ENCODE assay signal across 8 mouse cellular contexts in the genomic region with DNA sequence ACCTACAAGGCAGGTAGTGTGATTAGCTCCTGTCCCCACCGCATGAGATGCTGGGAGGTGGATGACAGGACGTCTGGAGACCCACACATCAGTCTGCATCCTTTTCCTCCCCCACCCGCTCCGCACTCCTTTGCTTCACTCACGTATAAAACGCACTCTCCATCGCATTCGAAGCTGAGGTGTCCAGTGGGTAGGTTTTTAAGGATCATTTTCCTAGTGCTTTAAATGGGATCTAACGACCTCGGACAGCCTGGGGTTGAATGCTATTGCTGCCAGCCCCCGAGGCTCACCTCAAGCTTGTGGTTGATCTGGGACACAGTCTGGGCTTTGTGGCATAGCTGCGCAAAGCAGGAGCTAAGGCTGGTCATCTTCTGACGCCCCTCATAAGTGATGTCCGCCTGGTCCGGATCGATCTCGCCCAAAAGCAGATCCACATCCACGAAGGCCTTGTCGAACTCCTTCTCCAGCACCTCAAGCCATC. TPM values are rescaled to one million over a fixed set of nuclear protein-coding genes. Genes with fewer than 3 reads are reported as not detected.
DNase-seq lines count a peak whose midpoint lies in the region; ATAC-seq and TF ChIP-seq lines count a peak whose summit lies in the region.

No protein-coding gene starts in this region.

- H3K27ac ChIP-seq in thymus, adult 2 months (ENCODE audit: control insufficient read depth, insufficient read depth, low read length) = no peak overlapping the region
- peak overlapping the region; percentile 93 for H3K27ac ChIP-seq in forebrain, embryonic 13.5 days
- peak overlapping the region; percentile 95 for H3K27ac ChIP-seq in limb, embryonic 12.5 days
- H3K27ac ChIP-seq in neural tube, embryonic 12.5 days = peak overlapping the region; percentile 91

- peak; percentile 54 for ATAC-seq in forebrain, embryonic 13.5 days
- peak; percentile 58; the same call in 1 of the 2 replicates for ATAC-seq in limb, embryonic 12.5 days (ENCODE audit: insufficient number of reproducible peaks, insufficient read depth, low FRiP score, low TSS enrichment, low read depth)
- ATAC-seq in neural tube, embryonic 12.5 days (ENCODE audit: low FRiP score, low read depth) = peak; percentile 67

- no peaks in the 10 kb centered on the region for H3K27me3 ChIP-seq in thymus, adult 2 months (ENCODE audit: control insufficient read depth, insufficient read depth, low read length)
- no peaks in the 10 kb centered on the region for H3K27me3 ChIP-seq in forebrain, embryonic 13.5 days
- no peaks in the 10 kb centered on the region for H3K27me3 ChIP-seq in limb, embryonic 12.5 days
- H3K27me3 ChIP-seq in neural tube, embryonic 12.5 days (replicated peaks) = no peaks in the 10 kb centered on the region

- H3K4me1 ChIP-seq in thymus, adult 2 months (replicated peaks; ENCODE audit: control insufficient read depth, insufficient read depth, low read length) = peaks cover 3% of the 10 kb centered on the region
- H3K4me1 ChIP-seq in forebrain, embryonic 13.5 days = peaks cover 26% of the 10 kb centered on the region
- H3K4me1 ChIP-seq in limb, embryonic 12.5 days (replicated peaks) = peaks cover 17% of the 10 kb centered on the region
- H3K4me1 ChIP-seq in neural tube, embryonic 12.5 days = peaks cover 10% of the 10 kb centered on the region

- intact Hi-C loops in heart, postnatal 25 days (cut with DNase I) = loop anchor here (5.0 kb wide), 3 partner anchors 44 to 424 kb away; a partner anchor contains a TSS

- no peak for TF ChIP-seq CTCF in thymus, adult 2 months (IDR thresholded peaks at IDR 0.05; ENCODE audit: borderline replicate concordance, control insufficient read depth, extremely low read depth, insufficient read depth, low read length, poor library complexity)

- H3K4me2 ChIP-seq in forebrain, embryonic 13.5 days = peak overlapping the region; percentile 83
- peak overlapping the region; percentile 89 for H3K4me2 ChIP-seq in limb, embryonic 12.5 days
- H3K4me2 ChIP-seq in neural tube, embryonic 12.5 days (replicated peaks) = peak overlapping the region; percentile 71

- no peaks in the 10 kb centered on the region for H3K9me3 ChIP-seq in forebrain, embryonic 13.5 days (replicated peaks)
- H3K9me3 ChIP-seq in limb, embryonic 12.5 days = no peaks in the 10 kb centered on the region
- no peaks in the 10 kb centered on the region for H3K9me3 ChIP-seq in neural tube, embryonic 12.5 days

- H3K36me3 ChIP-seq in thymus, adult 2 months (ENCODE audit: control insufficient read depth, insufficient read depth, low read length) = no peaks in the 10 kb centered on the region
- H3K36me3 ChIP-seq in forebrain, embryonic 13.5 days (ENCODE audit: poor library complexity, severe bottlenecking) = no peaks in the 10 kb centered on the region
- no peaks in the 10 kb centered on the region; the same call in 1 of the 2 replicates for H3K36me3 ChIP-seq in limb, embryonic 12.5 days
- no peaks in the 10 kb centered on the region for H3K36me3 ChIP-seq in neural tube, embryonic 12.5 days

- no peak for TF ChIP-seq POLR2A in thymus, adult 2 months (IDR thresholded peaks at IDR 0.05; ENCODE audit: control insufficient read depth, extremely low read depth, insufficient read depth, low read length, poor library complexity)

- H3K9ac ChIP-seq in forebrain, embryonic 13.5 days = peak overlapping the region; percentile 95
- peak overlapping the region; percentile 92 for H3K9ac ChIP-seq in limb, embryonic 12.5 days (replicated peaks)
- peak overlapping the region; percentile 89 for H3K9ac ChIP-seq in neural tube, embryonic 12.5 days

- peak; percentile 5 to 14 for DNase-seq in heart, adult 9 months (ENCODE audit: low spot score in 2 of 2)
- no peak for DNase-seq in heart, postnatal 25 days (ENCODE audit: low spot score)
- no peak for DNase-seq in thymus, adult 2 months
- DNase-seq in thymus, adult 18-20 months = no peak
- DNase-seq in kidney, postnatal 4 days = no peak

- H3K4me3 ChIP-seq in thymus, adult 2 months (ENCODE audit: control insufficient read depth, insufficient read depth, low read length) = peak overlapping the region; percentile 68
- peak overlapping the region; percentile 87 for H3K4me3 ChIP-seq in forebrain, embryonic 13.5 days
- peak overlapping the region; percentile 89 for H3K4me3 ChIP-seq in limb, embryonic 12.5 days (replicated peaks)
- peak overlapping the region; percentile 90 for H3K4me3 ChIP-seq in neural tube, embryonic 12.5 days

- WGBS in thymus, adult 2 months = under 1% methylated on average over 19 of the region's 19 CpGs
- WGBS in forebrain, embryonic 13.5 days = 0% methylated on average over 19 of the region's 19 CpGs
- WGBS in limb, embryonic 12.5 days = 0% methylated on average over 19 of the region's 19 CpGs
- WGBS in neural tube, embryonic 12.5 days = under 1% methylated on average over 19 of the region's 19 CpGs

RNA-seq across cellular contexts. Expression of a gene that starts 0.6 kb away (rescaled TPM):
- 10 to 100 TPM; 12.5 to 15.0 TPM for total RNA-seq in heart, postnatal 25 days (2021)
- 4.7 and 5.3 TPM in 2 replicates for polyA plus RNA-seq in thymus, adult 2 months (2012; rRNA removed)
- polyA plus RNA-seq in forebrain, embryonic 13.5 days (2015; fragmentation: Nextera tagmentation; extraction: Ambion mirVana) = 18.4 and 20.0 TPM in 2 replicates
- 24.3 and 26.4 TPM in 2 replicates for polyA plus RNA-seq in limb, embryonic 12.5 days (2016; fragmentation: Nextera tagmentation; extraction: Ambion mirVana)
- 31.7 and 35.6 TPM in 2 replicates for polyA plus RNA-seq in neural tube, embryonic 12.5 days (2016; fragmentation: Nextera tagmentation; extraction: Ambion mirVana)

RNA-seq across cellular contexts. Expression of a gene that starts 7.4 kb away (rescaled TPM):
- under 1 TPM; 0.21 to 0.31 TPM for total RNA-seq in heart, postnatal 25 days (2021)
- polyA plus RNA-seq in thymus, adult 2 months (2012; rRNA removed) = 0.18 and 0.20 TPM in 2 replicates
- polyA plus RNA-seq in forebrain, embryonic 13.5 days (2015; fragmentation: Nextera tagmentation; extraction: Ambion mirVana) = not detected in 2 replicates
- 0.14 TPM in 1 of 2 replicates, not detected in the other for polyA plus RNA-seq in limb, embryonic 12.5 days (2016; fragmentation: Nextera tagmentation; extraction: Ambion mirVana)
- not detected in 2 replicates for polyA plus RNA-seq in neural tube, embryonic 12.5 days (2016; fragmentation: Nextera tagmentation; extraction: Ambion mirVana)

RNA-seq across cellular contexts. Expression of a gene that starts 22.8 kb away (rescaled TPM):
- total RNA-seq in heart, postnatal 25 days (2021) = not detected
- polyA plus RNA-seq in thymus, adult 2 months (2012; rRNA removed) = not detected in 2 replicates
- polyA plus RNA-seq in forebrain, embryonic 13.5 days (2015; fragmentation: Nextera tagmentation; extraction: Ambion mirVana) = not detected in 2 replicates
- not detected in 2 replicates for polyA plus RNA-seq in limb, embryonic 12.5 days (2016; fragmentation: Nextera tagmentation; extraction: Ambion mirVana)
- not detected in 2 replicates for polyA plus RNA-seq in neural tube, embryonic 12.5 days (2016; fragmentation: Nextera tagmentation; extraction: Ambion mirVana)

RNA-seq across cellular contexts. Expression of a gene that starts 36.0 kb away (rescaled TPM):
- 10 to 100 TPM; 28.5 to 28.8 TPM for total RNA-seq in heart, postnatal 25 days (2021)
- 11.5 and 17.0 TPM in 2 replicates for polyA plus RNA-seq in thymus, adult 2 months (2012; rRNA removed)
- 13.7 and 14.4 TPM in 2 replicates for polyA plus RNA-seq in forebrain, embryonic 13.5 days (2015; fragmentation: Nextera tagmentation; extraction: Ambion mirVana)
- 18.5 and 18.7 TPM in 2 replicates for polyA plus RNA-seq in limb, embryonic 12.5 days (2016; fragmentation: Nextera tagmentation; extraction: Ambion mirVana)
- 17.0 and 17.2 TPM in 2 replicates for polyA plus RNA-seq in neural tube, embryonic 12.5 days (2016; fragmentation: Nextera tagmentation; extraction: Ambion mirVana)

Comparison
In these comparisons a context has a peak if more than half of its experiments do, and no peak if none do; other contexts are left out.
1. DNase-seq: peak in heart, adult 9 months (2 of 2); none in heart, postnatal 25 days (single experiment), thymus, adult 2 months (single experiment), thymus, adult 18-20 months (0 of 2) and kidney, postnatal 4 days (0 of 2).
2. Peak in every context shown above with its lines, with median percentiles within 50 percentile points of each other: H3K4me3 ChIP-seq, ATAC-seq, H3K4me2 ChIP-seq and H3K9ac ChIP-seq.